Mouse (Mus musculus) heart, postnatal 0 days (tissue): ENCODE data around the gene Cdk1.

Source experiments
- CTCF ChIP-seq: IDR thresholded peaks from 2 replicates; pipeline ENCODE4 v1.5.1; 2016; ENCODE audit warnings: antibody characterized with exemption, control low read depth, low read depth
- EP300 ChIP-seq: IDR thresholded peaks from 2 replicates; pipeline ENCODE4 v1.6.1; 2016; ENCODE audit warnings: antibody characterized with exemption, low read depth

DNA sequence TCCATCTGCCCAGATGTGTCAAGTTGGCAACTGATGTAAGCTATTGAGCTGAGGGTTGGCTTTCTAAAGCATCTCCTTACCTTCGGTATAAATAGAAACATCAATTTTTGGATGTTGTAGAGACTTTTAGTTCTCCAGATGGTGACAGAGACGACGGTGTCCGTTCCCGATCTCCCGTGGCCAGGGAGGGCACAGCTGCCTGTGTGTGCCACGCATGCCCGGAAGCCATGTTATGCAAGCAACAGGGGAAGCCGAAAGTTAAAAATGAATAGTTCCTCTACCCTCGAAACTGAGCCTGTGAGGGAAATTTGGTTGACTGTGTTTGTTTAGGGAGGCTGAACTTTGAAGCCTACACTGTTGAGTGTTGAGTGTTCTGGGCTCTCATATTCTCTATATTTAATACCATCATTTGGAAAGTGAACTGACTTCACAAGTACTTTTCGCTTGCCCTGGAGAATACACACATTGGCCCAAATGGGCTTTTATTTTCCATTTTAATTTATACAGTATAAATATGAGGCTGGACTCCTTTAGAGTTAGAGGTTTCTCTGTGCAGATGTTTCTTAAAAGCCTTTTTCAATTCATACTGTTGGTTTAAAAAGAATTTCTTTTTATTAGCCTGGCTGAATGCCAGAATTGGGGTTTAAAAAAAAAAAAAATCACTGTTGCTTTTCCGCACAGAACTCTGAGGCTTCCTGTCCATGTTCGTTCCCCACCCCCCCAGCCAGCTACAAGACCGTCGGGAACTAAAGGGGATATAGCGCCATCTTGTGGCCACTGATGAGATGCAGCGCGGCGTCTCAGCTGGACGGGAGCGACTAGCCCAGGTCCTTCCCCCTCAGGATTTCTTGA lies 31.8 kb downstream of the Cdk1 start:
- TF ChIP-seq EP300 (no peak), CTCF (peak; percentile 97)
